Mouse (Mus musculus): ENCODE results near the gene D17H6S53E. TPM values are rescaled to one million over a fixed set of nuclear protein-coding genes. Genes with fewer than 3 reads are reported as not detected.

The D17H6S53E gene
- polyA plus RNA-seq, 2 experiments = 5.7 to 6.4 TPM

DNA sequence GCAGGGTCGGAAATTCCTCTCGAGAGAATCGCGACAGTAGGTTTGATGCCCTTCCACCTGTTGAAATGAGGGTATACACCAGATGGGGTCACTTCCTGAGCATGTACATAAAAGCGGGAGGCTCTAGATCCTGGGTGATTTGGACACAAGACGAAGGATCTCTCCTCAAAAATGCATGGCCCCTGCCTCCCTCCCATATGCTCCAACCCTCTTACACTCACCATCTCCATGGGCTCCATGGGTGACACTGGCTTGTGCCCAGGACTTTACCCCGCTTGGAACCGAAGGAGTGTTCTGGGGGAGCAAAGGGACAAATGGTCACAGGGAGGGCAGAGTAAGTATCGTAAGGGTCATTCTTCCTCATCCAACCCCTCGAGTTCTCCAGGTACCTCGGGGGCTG lies 35.2 kb downstream of the D17H6S53E start:
- Histone ChIP-seq H3K4me2 (replicated peaks; ENCODE audit: low read depth, low read length, severe bottlenecking) (no peak overlapping the region), H3K27me3 (ENCODE audit: control insufficient read depth, insufficient read depth, low read length) (no peaks in the 10 kb centered on the region), H3K4me1 (ENCODE audit: control insufficient read depth, insufficient read depth, low read length) (peaks cover 13% of the 10 kb centered on the region), H3K36me3 (ENCODE audit: control insufficient read depth, insufficient read depth, low read length) (peaks cover 63% of the 10 kb centered on the region), H3K9ac (ENCODE audit: low read depth, low read length, severe bottlenecking) (no peak overlapping the region), H3K9me3 (ENCODE audit: control insufficient read depth, low read length) (no peaks in the 10 kb centered on the region), H3K27ac (replicated peaks; ENCODE audit: low read depth, low read length) (no peak overlapping the region), H3K4me3 (replicated peaks; ENCODE audit: low read length) (0 out of 2 replicates have a peak overlapping the region, but pooled peaks have one; percentile 2)
- ATAC-seq (ENCODE audit: low FRiP score, low read depth) (no peak), DNase-seq (ENCODE audit: low spot score) (no peak)
- no peak for TF ChIP-seq POLR2A (IDR thresholded peaks at IDR 0.05; ENCODE audit: borderline replicate concordance, extremely low read depth, insufficient read depth, insufficient read length)
- WGBS = 84% methylated on average over 11 of the region's 11 CpGs

GRCm38 (mm10) chr17:35162121-35162520 lies 35.9 kb downstream of the D17H6S53E start:
- DNase-seq (ENCODE audit: low spot score) (no peak), ATAC-seq (ENCODE audit: low FRiP score, low read depth) (no peak)
- H3K36me3 ChIP-seq (ENCODE audit: control insufficient read depth, insufficient read depth, low read length) = peaks cover 56% of the 10 kb centered on the region
- H3K9ac ChIP-seq (ENCODE audit: low read depth, low read length, severe bottlenecking) = no peak overlapping the region; the same call in 1 of the 2 replicates
- peak overlapping the region; percentile 85; the same call in 1 of the 2 replicates for H3K4me2 ChIP-seq (replicated peaks; ENCODE audit: low read depth, low read length, severe bottlenecking)
- peaks cover 14% of the 10 kb centered on the region for H3K4me1 ChIP-seq (ENCODE audit: control insufficient read depth, insufficient read depth, low read length)
- H3K4me3 ChIP-seq (replicated peaks; ENCODE audit: low read length) = peak overlapping the region; percentile 99; the same call in 1 of the 2 replicates
- H3K27ac ChIP-seq (replicated peaks; ENCODE audit: low read depth, low read length) = no peak overlapping the region
- no peak for TF ChIP-seq POLR2A (IDR thresholded peaks at IDR 0.05; ENCODE audit: borderline replicate concordance, extremely low read depth, insufficient read depth, insufficient read length)
- H3K27me3 ChIP-seq (ENCODE audit: control insufficient read depth, insufficient read depth, low read length) = no peaks in the 10 kb centered on the region
- no peaks in the 10 kb centered on the region for H3K9me3 ChIP-seq (ENCODE audit: control insufficient read depth, low read length)
- WGBS = 76% methylated on average over 14 of the region's 14 CpGs

DNA sequence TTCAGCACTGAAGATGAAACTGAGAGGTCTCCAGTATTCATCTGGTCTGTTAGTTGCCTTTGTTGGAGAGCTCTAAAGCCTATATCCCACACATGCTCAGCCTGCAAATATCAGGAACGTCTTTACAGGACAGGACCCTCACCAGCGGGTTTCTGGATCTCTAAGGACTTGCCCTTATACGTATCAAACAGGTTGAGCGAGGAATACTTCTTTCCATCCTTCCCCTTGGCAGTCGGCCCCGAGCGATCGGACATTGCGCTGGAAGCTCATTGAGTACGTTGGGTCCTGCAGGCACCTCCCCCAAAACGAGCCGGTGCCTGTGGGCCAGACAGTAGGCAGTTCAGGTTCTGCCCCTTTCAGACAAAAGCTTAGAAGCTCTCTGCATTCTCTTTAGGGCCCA lies 36.6 kb downstream of the D17H6S53E start:
- Histone ChIP-seq H3K4me1 (ENCODE audit: control insufficient read depth, insufficient read depth, low read length) (peaks cover 14% of the 10 kb centered on the region), H3K4me2 (replicated peaks; ENCODE audit: low read depth, low read length, severe bottlenecking) (peak overlapping the region; percentile 85), H3K27ac (replicated peaks; ENCODE audit: low read depth, low read length) (0 out of 2 replicates have a peak overlapping the region, but pooled peaks have one; percentile 6), H3K27me3 (ENCODE audit: control insufficient read depth, insufficient read depth, low read length) (no peaks in the 10 kb centered on the region), H3K36me3 (ENCODE audit: control insufficient read depth, insufficient read depth, low read length) (peaks cover 50% of the 10 kb centered on the region), H3K4me3 (replicated peaks; ENCODE audit: low read length) (peak overlapping the region; percentile 99), H3K9me3 (ENCODE audit: control insufficient read depth, low read length) (no peaks in the 10 kb centered on the region), H3K9ac (ENCODE audit: low read depth, low read length, severe bottlenecking) (peak overlapping the region; percentile 99)
- DNase-seq (ENCODE audit: low spot score) = no peak
- ATAC-seq (ENCODE audit: low FRiP score, low read depth) = no peak
- TF ChIP-seq POLR2A (IDR thresholded peaks at IDR 0.05; ENCODE audit: borderline replicate concordance, extremely low read depth, insufficient read depth, insufficient read length) = no peak
- 48% methylated on average over 12 of the region's 12 CpGs for WGBS

DNA sequence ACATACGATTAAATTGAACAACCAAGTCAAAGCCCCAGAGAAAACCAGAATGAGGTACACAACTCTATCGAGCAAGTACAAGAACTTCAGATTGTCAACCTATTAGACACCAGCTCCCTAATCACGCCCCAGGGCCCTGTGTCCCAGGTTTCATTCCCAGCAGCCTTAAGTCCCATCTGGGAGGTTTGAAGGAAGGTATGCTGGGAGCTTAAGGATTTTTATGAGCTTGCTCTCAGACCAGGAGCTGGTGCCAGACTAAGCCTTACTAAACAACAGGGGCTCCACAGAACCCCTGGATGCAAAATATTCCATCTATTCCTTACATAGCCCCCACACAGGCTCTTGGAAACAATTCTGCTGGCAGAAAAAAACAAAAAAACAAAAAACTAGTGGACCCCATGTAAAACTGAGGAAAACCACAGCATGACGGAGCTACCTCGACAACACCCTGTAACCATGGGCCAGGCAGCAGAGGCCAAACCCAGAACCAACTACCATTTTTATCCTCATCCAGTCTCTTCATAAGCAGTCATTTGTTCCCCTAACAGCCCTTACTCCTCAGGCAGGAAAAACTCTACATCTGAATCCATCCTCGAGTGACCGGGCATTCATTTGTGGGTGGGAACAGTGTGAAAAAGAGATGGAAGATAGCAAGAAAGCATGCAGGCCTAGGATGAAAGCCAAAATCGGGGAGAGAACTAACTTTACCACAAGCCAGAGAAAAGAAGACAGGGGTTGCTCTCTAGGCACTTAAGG lies 37.3 kb downstream of the D17H6S53E start:
- Histone ChIP-seq H3K4me2 (replicated peaks; ENCODE audit: low read depth, low read length, severe bottlenecking) (peak overlapping the region; percentile 85), H3K4me1 (ENCODE audit: control insufficient read depth, insufficient read depth, low read length) (peaks cover 14% of the 10 kb centered on the region), H3K27ac (replicated peaks; ENCODE audit: low read depth, low read length) (peak overlapping the region; percentile 93), H3K4me3 (replicated peaks; ENCODE audit: low read length) (peak overlapping the region; percentile 99), H3K9ac (ENCODE audit: low read depth, low read length, severe bottlenecking) (peak overlapping the region; percentile 99), H3K27me3 (ENCODE audit: control insufficient read depth, insufficient read depth, low read length) (no peaks in the 10 kb centered on the region), H3K9me3 (ENCODE audit: control insufficient read depth, low read length) (no peaks in the 10 kb centered on the region), H3K36me3 (ENCODE audit: control insufficient read depth, insufficient read depth, low read length) (peaks cover 42% of the 10 kb centered on the region)
- no peak for DNase-seq (ENCODE audit: low spot score)
- 6% methylated on average over 8 of the region's 8 CpGs for WGBS
- no peak for TF ChIP-seq POLR2A (IDR thresholded peaks at IDR 0.05; ENCODE audit: borderline replicate concordance, extremely low read depth, insufficient read depth, insufficient read length)
- ATAC-seq (ENCODE audit: low FRiP score, low read depth) = no peak

- WGBS = 0% methylated on average over 9 of the region's 28 CpGs
- no peaks in the 10 kb centered on the region for H3K9me3 ChIP-seq (ENCODE audit: control insufficient read depth, low read length)
- TF ChIP-seq POLR2A (IDR thresholded peaks at IDR 0.05; ENCODE audit: borderline replicate concordance, extremely low read depth, insufficient read depth, insufficient read length) = no peak
- peaks cover 14% of the 10 kb centered on the region for H3K4me1 ChIP-seq (ENCODE audit: control insufficient read depth, insufficient read depth, low read length)
- ATAC-seq (ENCODE audit: low FRiP score, low read depth) = no peak
- peak overlapping the region; percentile 93 for H3K27ac ChIP-seq (replicated peaks; ENCODE audit: low read depth, low read length)
- no peaks in the 10 kb centered on the region for H3K27me3 ChIP-seq (ENCODE audit: control insufficient read depth, insufficient read depth, low read length)
- no peak for DNase-seq (ENCODE audit: low spot score)
- H3K36me3 ChIP-seq (ENCODE audit: control insufficient read depth, insufficient read depth, low read length) = peaks cover 36% of the 10 kb centered on the region
- peak overlapping the region; percentile 99 for H3K4me3 ChIP-seq (replicated peaks; ENCODE audit: low read length)
- H3K4me2 ChIP-seq (replicated peaks; ENCODE audit: low read depth, low read length, severe bottlenecking) = peak overlapping the region; percentile 85
- H3K9ac ChIP-seq (ENCODE audit: low read depth, low read length, severe bottlenecking) = peak overlapping the region; percentile 99
Measured at GRCm38 (mm10) chr17:35164218-35164567, 38.0 kb downstream of the D17H6S53E start.

All from limb, embryonic 14.5 days (tissue).